Mouse (Mus musculus) MEL-GATA-1-ER (cell line): Measurements from ENCODE around the gene Isoc2a.

Experiments
- DNase-seq: peaks from one replicate; pipeline ENCODE4 v3.0.0-alpha.2; 2012; ENCODE audit warnings: low read depth; ENCODE audit errors: extremely low read depth

The Isoc2a gene

GRCm38 (mm10) chr7:4936832-4937231, 59.9 kb downstream of the Isoc2a start:
- DNase-seq = no peak

GRCm38 (mm10) chr7:4937392-4937791, 60.4 kb downstream of the Isoc2a start:
- DNase-seq = no peak

GRCm38 (mm10) chr7:4938456-4938855, 61.5 kb downstream of the Isoc2a start:
- DNase-seq = peak; percentile 55

- DNase-seq = peak; percentile 53
Observed at GRCm38 (mm10) chr7:4940068-4940479, 63.1 kb downstream of the Isoc2a start.

GRCm38 (mm10) chr7:4942673-4943072, 65.7 kb downstream of the Isoc2a start:
- no peak for DNase-seq

- DNase-seq = peak; percentile 66
Observed at GRCm38 (mm10) chr7:4943223-4943815, 66.4 kb downstream of the Isoc2a start.
